Mouse (Mus musculus) B cell, adult 67 days (primary cell): ENCODE results near the gene Fam151a. TPM values are rescaled to one million over a fixed set of nuclear protein-coding genes. Genes with fewer than 3 reads are reported as not detected.

Experiments
- total RNA-seq, 2 experiments: library from RNA; stranded (reverse); gene quantifications; 4 replicates each; pipeline ENCODE4 v1.2.4; 2023

Fam151a gene
- not detected for total RNA-seq

GRCm38 (mm10) chr4:106733636-106734035, at the start of gene Fam151a:
TSS of gene Fam151a (plus strand) at chr4:106733889.

GRCm38 (mm10) chr4:106730814-106731213, 2.9 kb upstream of the Fam151a start, which contains the start of gene Mroh7:
TSS of gene Mroh7 (minus strand) at chr4:106730925.

Other genes with a start within 250 kb of the Fam151a start
- gene Bsnd, start 241.6 kb upstream of the Fam151a start, total RNA-seq, result not detected
- 1 to 10 TPM; 3.0 to 3.9 TPM for gene Dhcr24, start 172.9 kb upstream of the Fam151a start, total RNA-seq
- gene Lexm, start 116.6 kb upstream of the Fam151a start, total RNA-seq, result not detected
- not detected for gene Ttc22, start 111.5 kb upstream of the Fam151a start, total RNA-seq
- 1 to 10 TPM; 5.3 to 6.8 TPM for gene Pars2, start 82.8 kb upstream of the Fam151a start, total RNA-seq
- gene Ttc4, start 54.9 kb upstream of the Fam151a start, total RNA-seq, result 10 to 100 TPM; 33.9 to 50.5 TPM
- gene Mroh7, start 3.0 kb upstream of the Fam151a start, total RNA-seq, result not detected
- gene Acot11, start 71.1 kb downstream of the Fam151a start, total RNA-seq, result 1 to 10 TPM; 3.9 to 4.4 TPM
- gene Ssbp3, start 176.8 kb downstream of the Fam151a start, total RNA-seq, result 10 to 100 TPM; 32.3 to 39.0 TPM